Mouse (Mus musculus) gastrocnemius, adult 18-20 months (tissue): ENCODE data around the gene Gm17571. TPM values are rescaled to one million over a fixed set of nuclear protein-coding genes. Genes with fewer than 3 reads are reported as not detected.

Source experiments
- DNase-seq: peaks from one replicate; pipeline ENCODE4 v3.0.0; 2021; ENCODE audit warnings: low spot score
- long read RNA-seq, 2 experiments: library from polyadenylated mRNA; stranded (forward); transcript quantifications; one replicate each; pipeline ENCODE4 v2.0.0; 2021
- total RNA-seq, 2 experiments: library from RNA; stranded (reverse); gene quantifications; 2 replicates each; pipeline ENCODE4 v1.2.3; 2021

Gm17571 gene
- total RNA-seq: not detected
- long read RNA-seq, experiment 1: 0 reads
- long read RNA-seq, experiment 2: 0 reads

- no peak for DNase-seq
Observed at GRCm38 (mm10) chr9:13446703-13447285, at the start of gene Gm17571. Gene Gm17571 (minus strand): TSS chr9:13446753.

- no peak for DNase-seq
Observed at GRCm38 (mm10) chr9:13495530-13495929, 49.0 kb upstream of the Gm17571 start.

GRCm38 (mm10) chr9:13493746-13494145 lies 47.2 kb upstream of the Gm17571 start:
- DNase-seq: no peak

- DNase-seq: no peak
Observed at GRCm38 (mm10) chr9:13492807-13493206, 46.3 kb upstream of the Gm17571 start.

- no peak for DNase-seq
Observed at GRCm38 (mm10) chr9:13491854-13492620, 45.5 kb upstream of the Gm17571 start.

GRCm38 (mm10) chr9:13491107-13491506 lies 44.6 kb upstream of the Gm17571 start:
- no peak for DNase-seq

GRCm38 (mm10) chr9:13485914-13486313 lies 39.4 kb upstream of the Gm17571 start:
- DNase-seq: no peak

GRCm38 (mm10) chr9:13484267-13485240 lies 38.0 kb upstream of the Gm17571 start:
- peak; percentile 24 for DNase-seq

GRCm38 (mm10) chr9:13483199-13484068 lies 36.9 kb upstream of the Gm17571 start:
- DNase-seq: no peak

GRCm38 (mm10) chr9:13479275-13479674 lies 32.7 kb upstream of the Gm17571 start:
- DNase-seq: no peak

GRCm38 (mm10) chr9:13474951-13475350 lies 28.4 kb upstream of the Gm17571 start:
- DNase-seq: no peak

- DNase-seq: no peak
Observed at GRCm38 (mm10) chr9:13470013-13470412, 23.5 kb upstream of the Gm17571 start.

GRCm38 (mm10) chr9:13468778-13469177 lies 22.2 kb upstream of the Gm17571 start:
- no peak for DNase-seq

GRCm38 (mm10) chr9:13467745-13468144 lies 21.2 kb upstream of the Gm17571 start:
- no peak for DNase-seq

GRCm38 (mm10) chr9:13466816-13467215 lies 20.3 kb upstream of the Gm17571 start:
- no peak for DNase-seq

- no peak for DNase-seq
Observed at GRCm38 (mm10) chr9:13466351-13466750, 19.8 kb upstream of the Gm17571 start.

- DNase-seq: no peak
Observed at GRCm38 (mm10) chr9:13465358-13466020, 18.9 kb upstream of the Gm17571 start.

GRCm38 (mm10) chr9:13460926-13461325 lies 14.4 kb upstream of the Gm17571 start:
- no peak for DNase-seq

- no peak for DNase-seq
Observed at GRCm38 (mm10) chr9:13460012-13460411, 13.5 kb upstream of the Gm17571 start.

GRCm38 (mm10) chr9:13459371-13459770 lies 12.8 kb upstream of the Gm17571 start:
- DNase-seq: no peak
